Mouse (Mus musculus) spleen, adult 2 months (tissue): ENCODE measurements around the gene Atmin. TPM values are rescaled to one million over a fixed set of nuclear protein-coding genes. Genes with fewer than 3 reads are reported as not detected.

Source experiments
- DNase-seq, 2 experiments: peaks; one replicate each; pipeline versions ENCODE4 v3.0.0 to v3.0.0-alpha.2; 2012 to 2021; ENCODE audit warnings: low spot score in 2 of 2, low read depth in 1 of 2
- H3K27ac ChIP-seq: fragments of 200-500 bp; 2 replicates; pipeline ENCODE4 v1.5.1; 2012; ENCODE audit warnings: low read length, inconsistent platforms; ENCODE audit not compliant: insufficient read depth
- H3K27me3 ChIP-seq: fragments of 200-500 bp; 2 replicates; pipeline ENCODE4 v1.6.1; 2012; ENCODE audit warnings: mild to moderate bottlenecking, moderate library complexity, low read length, inconsistent platforms; ENCODE audit not compliant: control insufficient read depth, insufficient read depth
- H3K36me3 ChIP-seq: fragments of 200-500 bp; 2 replicates; pipeline ENCODE4 v1.6.1; 2012; ENCODE audit warnings: mild to moderate bottlenecking, low read length, inconsistent platforms; ENCODE audit not compliant: control insufficient read depth, insufficient read depth
- H3K4me1 ChIP-seq: fragments of 200-500 bp; 2 replicates; pipeline ENCODE4 v1.6.1; 2011; ENCODE audit warnings: inconsistent platforms; ENCODE audit not compliant: control insufficient read depth, insufficient read depth, insufficient read length
- H3K4me3 ChIP-seq: fragments of 200-500 bp; 2 replicates; pipeline ENCODE4 v1.5.1; 2011; ENCODE audit warnings: mild to moderate bottlenecking, inconsistent platforms; ENCODE audit not compliant: insufficient read depth, insufficient read length; ENCODE audit errors: extremely low read depth
- CTCF ChIP-seq: fragments of 200-500 bp; IDR thresholded peaks from 2 replicates; pipeline ENCODE4 v1.5.1; 2011; ENCODE audit warnings: mild to moderate bottlenecking, inconsistent platforms; ENCODE audit not compliant: insufficient read depth, insufficient read length, insufficient replicate concordance; ENCODE audit errors: extremely low read depth
- POLR2A ChIP-seq: fragments of 200-500 bp; IDR thresholded peaks from 2 replicates; pipeline ENCODE4 v1.6.1; 2011; ENCODE audit warnings: low read depth, low read length, inconsistent platforms
- WGBS: fragments of 180-500 bp; shearing (Covaris S2); methylation state at CpG from one replicate; pipeline ENCODE4 v1.1.7; 2018; 5-methylcytosine and 5-hydroxymethylcytosine counted together
- polyA plus RNA-seq: library from polyadenylated mRNA; depleted of rRNA; stranded (reverse); fragments of >200 nt; gene quantifications from 2 replicates; pipeline ENCODE4 v1.2.3, GENCODE M21; 2012; rRNA removed

Atmin gene
- polyA plus RNA-seq, 1 experiment: 10.2 TPM

DNA sequence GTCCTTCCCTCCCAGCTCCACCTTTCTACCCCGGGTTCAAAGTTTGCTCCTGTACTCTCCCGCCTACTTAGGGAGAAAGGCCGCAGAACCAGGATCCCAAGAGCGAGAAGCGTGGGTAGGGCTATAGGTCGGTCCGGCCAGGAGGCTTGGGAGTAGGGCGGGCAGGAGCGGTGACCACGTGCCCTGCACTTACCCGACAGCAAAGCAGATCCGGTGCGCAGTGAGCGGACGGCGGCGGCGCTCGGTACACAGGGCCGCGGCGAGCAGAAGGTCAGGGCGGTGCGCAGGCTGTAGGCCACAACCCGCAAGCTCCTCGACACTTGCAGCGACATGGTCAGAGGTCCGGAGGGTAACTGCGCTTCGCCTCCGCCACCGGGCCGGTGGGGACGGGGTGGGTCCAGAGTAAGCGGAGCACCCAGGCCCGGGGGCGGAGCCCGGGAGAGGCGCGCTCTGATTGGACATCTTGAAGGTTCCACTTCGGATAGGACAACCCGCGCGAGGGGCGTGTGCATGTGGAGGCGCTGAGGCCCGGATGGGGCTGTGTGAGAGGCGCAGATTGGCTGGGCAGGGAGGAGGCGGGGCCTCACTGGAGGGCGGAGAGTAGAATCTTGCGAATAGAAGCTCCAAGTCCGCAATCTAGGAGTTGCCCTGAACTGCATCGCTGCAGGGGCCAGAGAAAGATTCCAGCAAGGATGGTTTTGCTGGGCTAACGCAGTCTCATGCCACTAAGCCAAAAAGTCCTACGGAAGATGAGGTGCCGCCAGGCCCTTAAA lies 50.1 kb downstream of the Atmin start, which contains the start of gene Gcsh:
TSS of gene Gcsh (minus strand) at position 443 of the 773 bp plus-strand sequence.
- DNase-seq: peak; percentile 92 to 98
- WGBS: under 1% methylated on average over 56 of the region's 56 CpGs
- Histone ChIP-seq H3K4me3 (peak within 1 kb of the TSS; percentile 89), H3K4me1 (peaks cover 5% of the 10 kb centered on the region), H3K27me3 (no peaks in the 10 kb centered on the region), H3K27ac (peak within 1 kb of the TSS; percentile 54; the same call in 1 of the 2 replicates), H3K36me3 (no peaks in the 10 kb centered on the region)
- TF ChIP-seq POLR2A: no peak
- no peak for TF ChIP-seq CTCF

DNA sequence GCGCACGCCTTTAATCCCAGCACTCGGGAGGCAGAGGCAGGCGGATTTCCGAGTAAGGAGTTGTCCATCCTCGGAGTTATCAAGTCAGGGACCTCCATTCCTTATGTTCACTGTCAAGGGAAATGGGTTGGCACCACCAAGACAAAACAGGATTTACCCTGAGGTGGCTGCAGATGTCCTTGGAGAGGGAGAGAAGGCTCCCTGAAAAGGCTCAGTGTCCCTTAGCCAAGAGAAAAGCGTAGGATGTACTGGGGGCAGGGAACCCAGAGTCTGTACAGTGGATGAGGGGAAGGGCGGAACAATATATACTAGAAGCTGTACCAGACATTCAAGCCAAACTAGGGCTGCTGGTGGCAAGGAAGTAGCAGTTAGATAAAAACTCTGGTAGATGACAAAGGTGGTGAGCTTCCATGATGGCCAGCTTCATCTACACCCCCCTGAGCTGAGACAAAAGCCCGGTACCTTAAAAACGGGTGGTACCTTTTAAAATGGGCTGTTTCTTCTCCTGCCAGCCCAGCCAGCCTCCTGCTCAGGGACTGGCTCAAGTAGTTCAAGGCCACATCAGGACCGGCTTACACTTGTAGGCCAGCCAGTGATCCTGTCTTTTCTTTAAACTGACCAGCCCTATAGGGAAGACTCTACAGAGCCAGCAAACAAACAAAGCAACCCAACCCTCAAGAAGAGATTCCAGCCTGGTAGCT lies 51.0 kb downstream of the Atmin start:
- Histone ChIP-seq H3K27ac (no peak overlapping the region), H3K36me3 (no peaks in the 10 kb centered on the region), H3K4me1 (peaks cover 5% of the 10 kb centered on the region), H3K4me3 (no peak overlapping the region; the same call in 1 of the 2 replicates), H3K27me3 (no peaks in the 10 kb centered on the region)
- TF ChIP-seq POLR2A (no peak), CTCF (no peak)
- 59% methylated on average over 11 of the region's 11 CpGs for WGBS
- no peak for DNase-seq

Other genes starting within 250 kb of the Atmin start
- gene Cdyl2, start 210.4 kb upstream of the Atmin start, polyA plus RNA-seq: 4.6 and 5.2 TPM in 2 replicates
- 3.4 TPM in 2 replicates for gene Cmc2, start 21.9 kb upstream of the Atmin start, polyA plus RNA-seq
- gene Cenpn, start 21.7 kb upstream of the Atmin start, polyA plus RNA-seq: 2.2 and 3.0 TPM in 2 replicates
- gene 1700030J22Rik, start 35.6 kb downstream of the Atmin start, polyA plus RNA-seq: 0.05 and 0.18 TPM in 2 replicates
- gene Gcsh, start 50.1 kb downstream of the Atmin start, polyA plus RNA-seq: 4.0 and 5.5 TPM in 2 replicates
- 0.09 and 0.29 TPM in 2 replicates for gene Pkd1l2, start 139.1 kb downstream of the Atmin start, polyA plus RNA-seq
- gene Bco1, start 152.5 kb downstream of the Atmin start, polyA plus RNA-seq: 0.05 and 0.07 TPM in 2 replicates
- 2.9 and 3.4 TPM in 2 replicates for gene Gan, start 214.7 kb downstream of the Atmin start, polyA plus RNA-seq